Mouse (Mus musculus) heart, adult 2 months (tissue): ENCODE results near the gene Tnfrsf22. TPM values are rescaled to one million over a fixed set of nuclear protein-coding genes. Genes with fewer than 3 reads are reported as not detected.
A peak's percentile ranks its signal among the peaks of the same experiment; 100 is the strongest.
"Not testable (repeated sequence)": the region's sequence is repeated elsewhere in the genome, so short reads cannot be mapped to it uniquely, and the experiment has no call there.

Source experiments
- DNase-seq, 2 experiments: peaks; one replicate each; pipeline ENCODE4 v3.0.0; 2021
- H3K27ac ChIP-seq: fragments of 200-600 bp; 2 replicates; pipeline ENCODE4 v1.8.1; 2022
- H3K27me3 ChIP-seq: fragments of 200-500 bp; 2 replicates; pipeline ENCODE4 v1.6.1; 2012; ENCODE audit warnings: mild to moderate bottlenecking, low read length, inconsistent platforms, mixed read lengths; ENCODE audit not compliant: control insufficient read depth, insufficient read depth
- H3K36me3 ChIP-seq: fragments of 200-500 bp; 2 replicates; pipeline ENCODE4 v1.6.1; 2012; ENCODE audit warnings: low read length, inconsistent platforms; ENCODE audit not compliant: control insufficient read depth, insufficient read depth
- H3K4me1 ChIP-seq: fragments of 200-500 bp; 2 replicates; pipeline ENCODE4 v1.6.1; 2011; ENCODE audit warnings: low read length; ENCODE audit not compliant: control insufficient read depth, insufficient read depth
- H3K4me3 ChIP-seq: fragments of 200-600 bp; 2 replicates; pipeline ENCODE4 v1.8.1; 2022
- H3K79me2 ChIP-seq: fragments of 200-500 bp; replicated peaks from 2 replicates; pipeline ENCODE4 v1.6.1; 2012; ENCODE audit warnings: mild to moderate bottlenecking, inconsistent platforms, low read length, moderate library complexity, mixed read lengths; ENCODE audit not compliant: control insufficient read depth, insufficient read depth
- H3K9ac ChIP-seq: fragments of 200-500 bp; 2 replicates; pipeline ENCODE4 v1.6.1; 2012; ENCODE audit warnings: low read depth, mild to moderate bottlenecking, control low read depth, inconsistent platforms, low read length, mixed read lengths
- CTCF ChIP-seq: fragments of 200-600 bp; IDR thresholded peaks from 2 replicates; pipeline ENCODE4 v1.8.1; 2022; ENCODE audit warnings: antibody characterized with exemption, mild to moderate bottlenecking, moderate library complexity
- EP300 ChIP-seq: fragments of 200-500 bp; IDR thresholded peaks from 2 replicates; pipeline ENCODE4 v1.6.1; 2011; ENCODE audit warnings: low read depth, low read length, control low read depth; ENCODE audit not compliant: insufficient read depth
- POLR2A ChIP-seq: fragments of 200-500 bp; IDR thresholded peaks from 2 replicates; pipeline ENCODE4 v1.6.1; 2011; ENCODE audit warnings: mild to moderate bottlenecking, low read depth, low read length, control low read depth; ENCODE audit not compliant: insufficient read depth
- WGBS: fragments of 180-500 bp; shearing (Covaris S2); methylation state at CpG from one replicate; pipeline ENCODE4 v1.1.7; 2018; 5-methylcytosine and 5-hydroxymethylcytosine counted together
- intact Hi-C: fragments of 180-260 bp; cut with DNase I; formaldehyde crosslinking; loops from one replicate; pipeline ENCODE4 v1.15.1; 2025
- polyA plus RNA-seq: library from polyadenylated mRNA; depleted of rRNA; stranded (reverse); fragments of >200 nt; gene quantifications from 2 replicates; pipeline ENCODE4 v1.2.3, GENCODE M21; 2012
- total RNA-seq, 2 experiments: library from RNA; stranded (reverse); gene quantifications; 2 replicates each; pipeline ENCODE4 v1.2.3; 2021

Gene Tnfrsf22
- total and polyA plus RNA-seq, 3 experiments = 1.4 to 3.2 (median 2.3) TPM

GRCm38 (mm10) chr7:143681566-143681965, 32.1 kb upstream of the Tnfrsf22 start:
- intact Hi-C loops = no loop called here
- no peak for TF ChIP-seq CTCF
- no peak for TF ChIP-seq EP300
- no peak for TF ChIP-seq POLR2A
- Histone ChIP-seq H3K9ac (no peak overlapping the region), H3K27me3 (no peaks in the 10 kb centered on the region), H3K79me2 (no peaks in the 10 kb centered on the region), H3K36me3 (no peaks in the 10 kb centered on the region), H3K27ac (no peak overlapping the region), H3K4me3 (no peak overlapping the region), H3K4me1 (no peaks in the 10 kb centered on the region)
- WGBS = 94% methylated on average over 1 of the region's 1 CpGs
- DNase-seq = no peak

- H3K27me3 ChIP-seq, DNase-seq, H3K27ac ChIP-seq, H3K4me1 ChIP-seq, H3K36me3 ChIP-seq, H3K9ac ChIP-seq, H3K4me3 ChIP-seq, H3K79me2 ChIP-seq, intact Hi-C loops: not testable (repeated sequence)
- 72% methylated on average over 2 of the region's 2 CpGs for WGBS
Observed at GRCm38 (mm10) chr7:143680836-143681235, 31.4 kb upstream of the Tnfrsf22 start.

GRCm38 (mm10) chr7:143679650-143680049, 30.2 kb upstream of the Tnfrsf22 start:
- DNase-seq, intact Hi-C loops, H3K79me2 ChIP-seq, H3K27me3 ChIP-seq, H3K4me1 ChIP-seq, H3K9ac ChIP-seq, H3K36me3 ChIP-seq, H3K27ac ChIP-seq, H3K4me3 ChIP-seq: not testable (repeated sequence)
- WGBS = 82% methylated on average over 2 of the region's 2 CpGs

- Histone ChIP-seq H3K36me3 (no peaks in the 10 kb centered on the region), H3K27me3 (no peaks in the 10 kb centered on the region), H3K27ac (no peak overlapping the region), H3K79me2 (no peaks in the 10 kb centered on the region), H3K4me3 (no peak overlapping the region), H3K4me1 (no peaks in the 10 kb centered on the region), H3K9ac (no peak overlapping the region)
- intact Hi-C loops = loop anchor here (2.0 kb wide), 1 partner anchor 28 kb away; no protein-coding TSS in a partner anchor
- no peak for DNase-seq
- TF ChIP-seq POLR2A (no peak), EP300 (no peak), CTCF (no peak)
Observed at GRCm38 (mm10) chr7:143666427-143667311, 17.2 kb upstream of the Tnfrsf22 start.

GRCm38 (mm10) chr7:143663470-143663869, 14.0 kb upstream of the Tnfrsf22 start:
- Histone ChIP-seq H3K36me3 (no peaks in the 10 kb centered on the region), H3K9ac (no peak overlapping the region), H3K27ac (no peak overlapping the region), H3K79me2 (no peaks in the 10 kb centered on the region), H3K4me3 (no peak overlapping the region), H3K27me3 (no peaks in the 10 kb centered on the region), H3K4me1 (no peaks in the 10 kb centered on the region)
- 70% methylated on average over 2 of the region's 2 CpGs for WGBS
- no peak for DNase-seq
- TF ChIP-seq CTCF = no peak
- TF ChIP-seq EP300 = no peak
- TF ChIP-seq POLR2A = no peak
- intact Hi-C loops = no loop called here

- Histone ChIP-seq H3K36me3 (no peaks in the 10 kb centered on the region), H3K4me3 (no peak overlapping the region), H3K9ac (no peak overlapping the region), H3K79me2 (no peaks in the 10 kb centered on the region), H3K4me1 (no peaks in the 10 kb centered on the region), H3K27ac (no peak overlapping the region), H3K27me3 (no peaks in the 10 kb centered on the region)
- TF ChIP-seq CTCF = no peak
- TF ChIP-seq EP300 = no peak
- no peak for TF ChIP-seq POLR2A
- intact Hi-C loops = no loop called here
- no peak for DNase-seq
Observed at GRCm38 (mm10) chr7:143660797-143661196, 11.3 kb upstream of the Tnfrsf22 start.

GRCm38 (mm10) chr7:143649769-143650346, 397 bp upstream of the Tnfrsf22 start:
- 49% methylated on average over 10 of the region's 10 CpGs for WGBS
- intact Hi-C loops = loop anchor here (1.0 kb wide), 1 partner anchor 50 kb away; the partner anchor contains the start of gene Cars

GRCm38 (mm10) chr7:143643949-143644348, 5.5 kb downstream of the Tnfrsf22 start:
- H3K27me3 ChIP-seq, H3K79me2 ChIP-seq, intact Hi-C loops, H3K4me1 ChIP-seq, H3K4me3 ChIP-seq, H3K27ac ChIP-seq, H3K9ac ChIP-seq, DNase-seq, H3K36me3 ChIP-seq: not testable (repeated sequence)
- WGBS = 87% methylated on average over 2 of the region's 2 CpGs

More at GRCm38 (mm10) chr7:143649769-143650346, 397 bp upstream of the Tnfrsf22 start:
- not testable (repeated sequence) for H3K27me3 ChIP-seq, DNase-seq, H3K36me3 ChIP-seq, H3K9ac ChIP-seq, H3K4me1 ChIP-seq, H3K27ac ChIP-seq, H3K79me2 ChIP-seq
- H3K4me3 ChIP-seq = peak overlapping the region; percentile 53
